9 mouse cellular contexts compared by ENCODE assay signal in genomic region chr12:72834773-72835517, GRCm38 (mm10).
A peak's percentile ranks its signal among the peaks of the same experiment; 100 is the strongest.
DNase-seq lines count a peak whose midpoint lies in the region; ATAC-seq and TF ChIP-seq lines count a peak whose summit lies in the region.
"Had no signal": no experiment of that assay in that cellular context is flagged by ENCODE, and none has a peak within 500 bp of the region (broad histone marks: within the 10 kb centered on the region; RNA-seq: fewer than 3 reads in every experiment).

No protein-coding gene starts in this region.

- no peak overlapping the region for H3K27ac ChIP-seq in layer of hippocampus, adult 2 months
- H3K27ac ChIP-seq: forebrain, embryonic 15.5 days had no signal

- TF ChIP-seq CTCF in layer of hippocampus, adult 2 months (conservative IDR thresholded peaks at IDR 0.05) = peak; percentile 68

- H3K4me3 ChIP-seq in layer of hippocampus, adult 2 months = no peak overlapping the region
- H3K4me3 ChIP-seq: forebrain, embryonic 15.5 days had no signal

- 0 out of 2 replicates have a peak, but pooled peaks have one; percentile 13 for ATAC-seq in monocyte, adult 5-6 weeks (replicated peaks; ENCODE audit: insufficient number of reproducible peaks, low FRiP score, low TSS enrichment, poor library complexity, severe bottlenecking)
- ATAC-seq: forebrain, embryonic 15.5 days; intestine, embryonic 16.5 days had no signal

- no peak for DNase-seq in layer of hippocampus, adult 2 months (ENCODE audit: low spot score in 2 of 2)
- DNase-seq in layer of hippocampus, adult 18-20 months (ENCODE audit: low spot score in 2 of 2) = no peak
- peak; percentile 47 for DNase-seq in NIH3T3 (ENCODE audit: low read depth)
- peak; percentile 55 for DNase-seq in embryo, embryonic 11 days
- no peak for DNase-seq in urinary bladder, adult 2 months (ENCODE audit: low spot score)
- no peak for DNase-seq in urinary bladder, postnatal 25 days (ENCODE audit: low spot score)

Comparison
In these comparisons a context has a peak if more than half of its experiments do, and no peak if none do; other contexts are left out.
1. DNase-seq: peak in NIH3T3 (single experiment) and embryo, embryonic 11 days (single experiment); none in layer of hippocampus, adult 2 months (0 of 2), layer of hippocampus, adult 18-20 months (0 of 2), urinary bladder, adult 2 months (single experiment) and urinary bladder, postnatal 25 days (single experiment).